Comparison of ENCODE assay signal across 20 mouse cellular contexts in the genomic region with DNA sequence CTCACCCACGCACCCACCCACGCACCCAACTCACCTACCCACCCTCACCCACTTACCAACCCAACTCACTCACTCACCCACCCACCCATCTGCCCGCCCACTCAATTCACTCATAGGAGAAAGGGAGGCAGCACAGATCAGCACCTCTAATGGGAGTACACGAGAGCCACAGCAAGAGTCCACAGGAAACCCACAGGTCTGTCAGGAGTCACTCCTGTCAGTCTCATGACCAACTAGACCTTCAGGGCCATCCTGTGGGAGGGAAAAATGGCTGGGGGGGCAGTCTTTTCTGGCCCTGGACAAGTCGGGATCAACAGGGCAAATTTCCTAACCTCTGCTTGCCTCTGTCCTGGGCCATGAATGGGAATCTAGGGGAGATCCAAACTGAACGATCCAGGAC. TPM values are rescaled to one million over a fixed set of nuclear protein-coding genes. Genes with fewer than 3 reads are reported as not detected.
DNase-seq lines count a peak whose midpoint lies in the region; ATAC-seq and TF ChIP-seq lines count a peak whose summit lies in the region.
"Had no signal": no experiment of that assay in that cellular context is flagged by ENCODE, and none has a peak within 500 bp of the region (broad histone marks: within the 10 kb centered on the region; RNA-seq: fewer than 3 reads in every experiment).

No protein-coding gene starts in this region.

- H3K4me3 ChIP-seq in heart, embryonic 10.5 days: no peak overlapping the region
- no peak overlapping the region for H3K4me3 ChIP-seq in heart, adult 2 months
- no peak overlapping the region for H3K4me3 ChIP-seq in midbrain, embryonic 16.5 days (ENCODE audit: low read depth, low read length)
- H3K4me3 ChIP-seq in midbrain, embryonic 13.5 days (replicated peaks): no peak overlapping the region
- H3K4me3 ChIP-seq in bone marrow, adult 2 months (replicated peaks; ENCODE audit: control insufficient read depth, low read depth, low read length): peak overlapping the region; percentile 6
- H3K4me3 ChIP-seq in small intestine, adult 2 months (ENCODE audit: low read depth, low read length): no peak overlapping the region
- H3K4me3 ChIP-seq: neural tube, embryonic 12.5 days; stomach, embryonic 15.5 days had no signal

- H3K9ac ChIP-seq in heart, adult 2 months (ENCODE audit: low read depth, low read length): no peak overlapping the region
- H3K9ac ChIP-seq in midbrain, embryonic 16.5 days (ENCODE audit: low read depth, low read length): no peak overlapping the region
- H3K9ac ChIP-seq in midbrain, embryonic 13.5 days (replicated peaks): no peak overlapping the region
- H3K9ac ChIP-seq: neural tube, embryonic 12.5 days; stomach, embryonic 15.5 days had no signal

- WGBS in heart, embryonic 10.5 days: 82% methylated on average over 6 of the region's 6 CpGs
- WGBS in heart, adult 2 months: 92% methylated on average over 6 of the region's 6 CpGs
- WGBS in midbrain, embryonic 16.5 days: 88% methylated on average over 6 of the region's 6 CpGs
- 84% methylated on average over 6 of the region's 6 CpGs for WGBS in midbrain, embryonic 13.5 days
- 61% methylated on average over 6 of the region's 6 CpGs for WGBS in bone marrow, adult 2 months
- WGBS in small intestine, adult 2 months: 82% methylated on average over 6 of the region's 6 CpGs

- H3K79me2 ChIP-seq in heart, adult 2 months (replicated peaks; ENCODE audit: control insufficient read depth, insufficient read depth, low read length): no peaks in the 10 kb centered on the region

- no peak overlapping the region for H3K4me2 ChIP-seq in midbrain, embryonic 16.5 days (ENCODE audit: low read length)
- no peak overlapping the region for H3K4me2 ChIP-seq in midbrain, embryonic 13.5 days (replicated peaks)
- H3K4me2 ChIP-seq: neural tube, embryonic 12.5 days; stomach, embryonic 15.5 days had no signal

- no peaks in the 10 kb centered on the region for H3K36me3 ChIP-seq in heart, embryonic 10.5 days
- H3K36me3 ChIP-seq in heart, adult 2 months (ENCODE audit: control insufficient read depth, insufficient read depth, low read length): no peaks in the 10 kb centered on the region
- no peaks in the 10 kb centered on the region for H3K36me3 ChIP-seq in midbrain, embryonic 16.5 days (ENCODE audit: control insufficient read depth, insufficient read depth, low read length)
- no peaks in the 10 kb centered on the region for H3K36me3 ChIP-seq in midbrain, embryonic 13.5 days
- peaks cover 5% of the 10 kb centered on the region for H3K36me3 ChIP-seq in small intestine, adult 2 months (ENCODE audit: control insufficient read depth, insufficient read depth, low read length)
- H3K36me3 ChIP-seq: heart, embryonic 15.5 days; neural tube, embryonic 12.5 days; stomach, embryonic 15.5 days had no signal

- H3K27ac ChIP-seq in heart, embryonic 10.5 days: peak overlapping the region; percentile 85
- no peak overlapping the region for H3K27ac ChIP-seq in heart, adult 2 months
- H3K27ac ChIP-seq in midbrain, embryonic 16.5 days (ENCODE audit: low read length): peak overlapping the region; percentile 19; the same call in 1 of the 2 replicates
- H3K27ac ChIP-seq in midbrain, embryonic 13.5 days: no peak overlapping the region
- peak overlapping the region; percentile 85 for H3K27ac ChIP-seq in bone marrow, adult 2 months (ENCODE audit: control insufficient read depth, insufficient read depth, low read depth, low read length, poor library complexity)
- peak overlapping the region; percentile 55; the same call in 1 of the 2 replicates for H3K27ac ChIP-seq in small intestine, adult 2 months (ENCODE audit: insufficient read depth, low read depth, low read length)
- H3K27ac ChIP-seq: neural tube, embryonic 12.5 days; stomach, embryonic 15.5 days had no signal

- no peak for ATAC-seq in midbrain, embryonic 16.5 days
- ATAC-seq in midbrain, embryonic 13.5 days: no peak
- ATAC-seq: hindbrain, embryonic 16.5 days; intestine, postnatal 0 days had no signal

- no peak for TF ChIP-seq CTCF in heart, adult 2 months (IDR thresholded peaks at IDR 0.05)
- TF ChIP-seq CTCF in bone marrow, adult 2 months (IDR thresholded peaks at IDR 0.05; ENCODE audit: control insufficient read depth, insufficient read depth, low read length): no peak
- TF ChIP-seq CTCF in small intestine, adult 2 months (IDR thresholded peaks at IDR 0.05; ENCODE audit: extremely low read depth, insufficient read length, insufficient replicate concordance, low read depth, low read length): no peak

- H3K4me1 ChIP-seq in heart, embryonic 10.5 days: peaks cover 39% of the 10 kb centered on the region
- no peaks in the 10 kb centered on the region for H3K4me1 ChIP-seq in heart, adult 2 months (ENCODE audit: control insufficient read depth, insufficient read depth, low read length)
- H3K4me1 ChIP-seq in midbrain, embryonic 16.5 days (ENCODE audit: control insufficient read depth, insufficient read depth, low read length): peaks cover 53% of the 10 kb centered on the region
- H3K4me1 ChIP-seq in midbrain, embryonic 13.5 days (replicated peaks): peaks cover 60% of the 10 kb centered on the region
- peaks cover 17% of the 10 kb centered on the region for H3K4me1 ChIP-seq in bone marrow, adult 2 months (ENCODE audit: control insufficient read depth, insufficient read depth, low read length)
- peaks cover 2% of the 10 kb centered on the region; the same call in 1 of the 2 replicates for H3K4me1 ChIP-seq in small intestine, adult 2 months (ENCODE audit: control insufficient read depth, insufficient read depth, insufficient read length, low read length)

- intact Hi-C loops in heart, adult 2 months (cut with DNase I): no loop called here

- DNase-seq in heart, embryonic 10.5 days (ENCODE audit: low spot score): no peak
- no peak for DNase-seq in heart, adult 2 months
- no peak for DNase-seq in cerebellum, postnatal 14 days
- DNase-seq: adrenal gland, postnatal 25 days; cerebellum, adult 11-12 months; cerebellum, postnatal 36 days; gastrocnemius, postnatal 10 days; heart, adult 11 months; lung, adult 18-20 months; lung, postnatal 14 days; right cerebral cortex, adult 18-20 months had no signal

- TF ChIP-seq POLR2A in heart, adult 2 months (IDR thresholded peaks at IDR 0.05; ENCODE audit: insufficient read depth, low read depth, low read length): no peak
- TF ChIP-seq POLR2A in bone marrow, adult 2 months (IDR thresholded peaks at IDR 0.05; ENCODE audit: borderline replicate concordance, control insufficient read depth, low read depth, low read length): no peak
- no peak for TF ChIP-seq POLR2A in small intestine, adult 2 months (IDR thresholded peaks at IDR 0.05; ENCODE audit: low read depth, low read length)

- no peak for TF ChIP-seq EP300 in heart, adult 2 months (IDR thresholded peaks at IDR 0.05; ENCODE audit: insufficient read depth, low read depth, low read length)

- H3K9me3 ChIP-seq in heart, embryonic 10.5 days: no peaks in the 10 kb centered on the region
- H3K9me3 ChIP-seq in midbrain, embryonic 16.5 days (replicated peaks; ENCODE audit: control insufficient read depth, low read length, poor library complexity, severe bottlenecking): no peaks in the 10 kb centered on the region
- H3K9me3 ChIP-seq in midbrain, embryonic 13.5 days: no peaks in the 10 kb centered on the region
- H3K9me3 ChIP-seq: heart, embryonic 15.5 days; neural tube, embryonic 12.5 days; stomach, embryonic 15.5 days had no signal

- H3K27me3 ChIP-seq in heart, embryonic 10.5 days (ENCODE audit: insufficient read depth, poor library complexity, severe bottlenecking): no peaks in the 10 kb centered on the region
- H3K27me3 ChIP-seq in heart, adult 2 months (ENCODE audit: control insufficient read depth, insufficient read depth, low read length): no peaks in the 10 kb centered on the region
- no peaks in the 10 kb centered on the region for H3K27me3 ChIP-seq in midbrain, embryonic 16.5 days (ENCODE audit: control insufficient read depth, insufficient read depth, low read depth, low read length)
- H3K27me3 ChIP-seq in midbrain, embryonic 13.5 days: 0 out of 2 replicates have a peak, but pooled peaks cover 8% of the 10 kb centered on the region
- H3K27me3 ChIP-seq in small intestine, adult 2 months (ENCODE audit: control insufficient read depth, insufficient read depth, low read length): no peaks in the 10 kb centered on the region
- H3K27me3 ChIP-seq: heart, embryonic 15.5 days; stomach, embryonic 15.5 days had no signal

RNA-seq across cellular contexts. Expression of gene Cdk5r1, which starts 31.0 kb away (rescaled TPM):
- 0.34 and 0.72 TPM in 2 replicates for polyA plus RNA-seq in heart, embryonic 10.5 days (2016; fragmentation: Nextera tagmentation; extraction: Ambion mirVana)
- total RNA-seq in heart, adult 2 months (2021): 1 to 10 TPM in 1 of 2 experiments, under 1 TPM in 1; 0.84 to 2.3 TPM
- 0.61 and 0.85 TPM in 2 replicates for polyA plus RNA-seq in heart, adult 2 months (2012; rRNA removed)
- polyA plus RNA-seq in midbrain, embryonic 16.5 days (2015; fragmentation: Nextera tagmentation; extraction: Ambion mirVana): 90.2 and 91.0 TPM in 2 replicates
- polyA plus RNA-seq in midbrain, embryonic 13.5 days (2015; fragmentation: Nextera tagmentation; extraction: Ambion mirVana): 88.3 and 98.6 TPM in 2 replicates
- polyA plus RNA-seq in bone marrow, adult 2 months (2011; ENCODE audit: insufficient read depth, insufficient read length, low replicate concordance, missing spikeins): 2.4 and 3.2 TPM in 2 replicates
- 0.51 and 1.5 TPM in 2 replicates for polyA plus RNA-seq in small intestine, adult 2 months (2012; rRNA removed)

Comparison
In these comparisons a context has a peak if more than half of its experiments do, and no peak if none do; other contexts are left out.
1. H3K27ac ChIP-seq: peak in heart, embryonic 10.5 days (single experiment), midbrain, embryonic 16.5 days (single experiment), bone marrow, adult 2 months (single experiment) and small intestine, adult 2 months (single experiment); none in heart, adult 2 months (single experiment) and midbrain, embryonic 13.5 days (single experiment).
2. RNA of gene Cdk5r1, which starts 31.0 kb away (polyA plus RNA-seq): 88.3 to 98.6 TPM in midbrain, embryonic 13.5 days and 90.2 to 91.0 TPM in midbrain, embryonic 16.5 days; 2.4 to 3.2 TPM in bone marrow, adult 2 months, 0.34 to 0.72 TPM in heart, embryonic 10.5 days, 0.61 to 0.85 TPM in heart, adult 2 months and 0.51 to 1.5 TPM in small intestine, adult 2 months; every median in the first group is over 10 times any median in the second.